Mouse (Mus musculus): ENCODE measurements around the gene Col25a1.

- TF ChIP-seq CTCF (IDR thresholded peaks at IDR 0.05; ENCODE audit: low read depth, low read length) (no peak), POLR2A (IDR thresholded peaks at IDR 0.05; ENCODE audit: insufficient read depth, low read length) (no peak)
These were observed 207.1 kb downstream of the Col25a1 start for GRCm38 (mm10) chr3:130338371-130338770.

Measured in ES-Bruce4 (cell line).